ENCODE assay signal across 8 mouse cellular contexts in the genomic region with DNA sequence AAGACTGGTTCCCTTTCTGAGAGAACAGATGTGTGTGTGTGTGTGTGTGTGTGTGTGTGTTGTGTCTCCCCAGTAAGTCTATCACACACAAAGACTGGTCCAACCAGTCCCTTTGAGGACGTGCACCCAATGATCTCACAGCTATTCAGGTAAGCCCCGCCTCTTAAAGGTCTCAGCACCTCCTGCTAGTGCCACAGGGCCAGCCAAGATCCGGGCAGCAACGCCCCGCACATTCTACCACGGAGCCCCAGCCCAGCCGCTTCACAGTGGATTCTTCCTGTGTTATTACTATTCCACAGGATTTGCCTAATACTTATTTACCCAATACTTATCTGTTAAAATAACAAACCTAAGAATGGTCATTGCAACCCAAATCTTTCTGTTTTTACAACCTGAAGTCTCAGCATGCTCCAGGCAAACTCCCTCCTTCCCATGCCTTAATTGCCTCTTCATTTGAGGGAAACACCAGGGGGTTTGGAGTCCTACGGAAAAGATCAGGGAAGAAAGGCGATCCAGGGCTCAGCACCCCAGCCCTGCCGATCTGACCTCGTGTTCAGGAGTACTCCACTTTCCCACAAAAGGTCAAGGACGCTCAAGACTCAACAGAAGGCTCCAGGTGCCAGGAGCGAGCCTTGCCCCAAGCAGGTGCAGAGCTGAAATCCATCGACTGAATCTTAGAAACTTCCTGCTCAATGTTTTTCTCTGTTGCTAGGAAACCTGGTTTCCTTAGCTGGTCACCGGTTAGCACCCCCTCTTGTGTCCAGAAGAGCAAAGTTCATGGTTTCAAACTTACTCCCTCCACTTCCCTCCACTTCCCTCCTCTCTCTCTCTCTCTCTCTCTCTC. TPM values are rescaled to one million over a fixed set of nuclear protein-coding genes. Genes with fewer than 3 reads are reported as not detected.
DNase-seq lines count a peak whose midpoint lies in the region; ATAC-seq lines count a peak whose summit lies in the region.

No protein-coding gene starts in this region.

- H3K9ac ChIP-seq in lung, embryonic 15.5 days: no peak overlapping the region

- WGBS in lung, embryonic 15.5 days: 1% methylated on average over 15 of the region's 15 CpGs

- peak overlapping the region; percentile 16 for H3K4me3 ChIP-seq in lung, embryonic 15.5 days

- no peaks in the 10 kb centered on the region for H3K9me3 ChIP-seq in lung, embryonic 15.5 days

- peaks cover 13% of the 10 kb centered on the region for H3K4me1 ChIP-seq in lung, embryonic 15.5 days

- no peaks in the 10 kb centered on the region for H3K27me3 ChIP-seq in lung, embryonic 15.5 days

- peak overlapping the region; percentile 80 for H3K27ac ChIP-seq in lung, embryonic 15.5 days

- DNase-seq in cerebellum, postnatal 14 days: peak; percentile 16 to 17
- DNase-seq in cerebellum, adult 11-12 months: no peak
- DNase-seq in embryo, embryonic 9.5 days (ENCODE audit: extremely low spot score): peak; percentile 63
- peak; percentile 70 for DNase-seq in heart, adult 8-10 months (ENCODE audit: low spot score)
- DNase-seq in kidney, adult 18-20 months: peak; percentile 62
- no peak for DNase-seq in right cerebral cortex, postnatal 25 days

- H3K4me2 ChIP-seq in lung, embryonic 15.5 days: peak overlapping the region; percentile 47

- peak; percentile 92 for ATAC-seq in lung, embryonic 15.5 days (ENCODE audit: borderline replicate concordance, extremely low read depth, low FRiP score, low TSS enrichment)
- peak; percentile 80 for ATAC-seq in neutrophil, adult 5-6 weeks (ENCODE audit: extremely low read depth, insufficient number of reproducible peaks, low FRiP score, poor library complexity, severe bottlenecking)

- no peaks in the 10 kb centered on the region for H3K36me3 ChIP-seq in lung, embryonic 15.5 days

RNA-seq across cellular contexts. Expression of gene Raf1, which starts 41.5 kb away (rescaled TPM):
- total RNA-seq in heart, adult 8-10 months (2022): 100 to 1,000 TPM in 3 of 4 experiments, 10 to 100 TPM in 1; 97.6 to 104 (median 102) TPM
- polyA plus RNA-seq in lung, embryonic 15.5 days (2015; fragmentation: Nextera tagmentation; extraction: Ambion mirVana): 81.9 and 90.6 TPM in 2 replicates
- 278 and 293 TPM in 2 replicates for total RNA-seq in neutrophil, adult 5-6 weeks (2017)

RNA-seq across cellular contexts. Expression of gene Tmem40, which starts 44.3 kb away (rescaled TPM):
- 1 to 10 TPM in 1 of 4 experiments, under 1 TPM in 3; 0.41 to 1.0 (median 0.60) TPM for total RNA-seq in heart, adult 8-10 months (2022)
- polyA plus RNA-seq in lung, embryonic 15.5 days (2015; fragmentation: Nextera tagmentation; extraction: Ambion mirVana): 2.6 and 3.1 TPM in 2 replicates
- total RNA-seq in neutrophil, adult 5-6 weeks (2017): 15.1 and 20.1 TPM in 2 replicates

RNA-seq across cellular contexts. Expression of gene Cand2, which starts 56.4 kb away (rescaled TPM):
- 10 to 100 TPM; 77.2 to 97.7 (median 87.6) TPM for total RNA-seq in heart, adult 8-10 months (2022)
- 32.0 and 32.1 TPM in 2 replicates for polyA plus RNA-seq in lung, embryonic 15.5 days (2015; fragmentation: Nextera tagmentation; extraction: Ambion mirVana)
- 0.86 and 1.0 TPM in 2 replicates for total RNA-seq in neutrophil, adult 5-6 weeks (2017)

Comparison
In these comparisons a context has a peak if more than half of its experiments do, and no peak if none do; other contexts are left out.
1. DNase-seq: peak in cerebellum, postnatal 14 days (2 of 2), embryo, embryonic 9.5 days (single experiment), heart, adult 8-10 months (single experiment) and kidney, adult 18-20 months (single experiment); none in cerebellum, adult 11-12 months (single experiment) and right cerebral cortex, postnatal 25 days (single experiment).
2. RNA of gene Cand2, which starts 56.4 kb away (total RNA-seq): 77.2 to 97.7 TPM in heart, adult 8-10 months; 0.86 to 1.0 TPM in neutrophil, adult 5-6 weeks; every median in the first group is over 10 times any median in the second.